Mouse (Mus musculus) layer of hippocampus, adult 11-12 months (tissue): ENCODE measurements around the gene Olr1.

Source experiments
- DNase-seq: peaks from one replicate; pipeline ENCODE4 v3.0.0; 2022; ENCODE audit warnings: low spot score

Gene Olr1

DNA sequence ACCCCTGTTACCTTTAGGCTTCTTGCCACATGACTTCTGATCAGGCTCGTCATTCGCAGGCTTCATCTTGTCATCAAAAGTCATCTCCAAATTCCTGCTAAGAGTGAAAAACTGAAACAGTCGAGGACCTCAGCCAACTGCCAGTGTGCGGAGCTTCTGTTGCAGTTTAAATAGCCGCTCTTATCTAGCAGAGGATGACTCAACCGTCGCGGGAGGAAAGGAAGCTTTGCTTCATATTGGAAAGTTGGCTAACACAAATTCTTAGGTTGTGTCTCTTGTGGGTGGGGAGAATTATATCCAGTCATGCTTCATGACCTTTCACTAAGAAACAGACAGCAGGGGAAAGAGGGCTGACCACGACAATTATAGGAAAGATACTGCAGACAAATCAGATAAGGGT, at the start of gene Olr1:
Gene Olr1 (minus strand): TSS at position 142 of the 400 bp plus-strand sequence.
- no peak for DNase-seq

- no peak for DNase-seq
Measured at GRCm38 (mm10) chr6:129548009-129548408, 41.0 kb upstream of the Olr1 start.

- no peak for DNase-seq
Measured at GRCm38 (mm10) chr6:129547277-129547676, 40.3 kb upstream of the Olr1 start.

- peak; percentile 81 for DNase-seq
Measured at GRCm38 (mm10) chr6:129543709-129544606, 37.0 kb upstream of the Olr1 start.

DNA sequence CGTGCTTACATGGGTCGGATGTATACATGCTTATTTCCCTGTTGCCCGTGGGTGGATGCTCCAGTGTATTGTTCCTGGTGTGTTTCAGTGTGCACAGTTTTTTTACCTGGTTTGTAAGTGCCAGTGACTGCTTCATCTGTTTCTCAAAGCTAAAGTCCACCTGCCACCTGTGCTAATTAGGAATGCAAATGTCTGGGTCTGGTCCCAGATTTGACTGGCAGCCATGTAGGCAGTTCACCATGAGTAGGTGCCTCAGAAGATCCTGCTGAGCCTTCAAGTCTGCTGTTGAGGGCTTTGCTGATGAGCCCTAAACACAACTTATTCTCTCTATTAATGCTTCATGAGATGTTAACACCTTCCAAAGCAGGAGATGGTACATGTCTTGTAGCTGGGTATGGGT, 35.6 kb upstream of the Olr1 start:
- no peak for DNase-seq

- DNase-seq = peak; percentile 32
Measured at GRCm38 (mm10) chr6:129541931-129542330, 35.0 kb upstream of the Olr1 start.

DNA sequence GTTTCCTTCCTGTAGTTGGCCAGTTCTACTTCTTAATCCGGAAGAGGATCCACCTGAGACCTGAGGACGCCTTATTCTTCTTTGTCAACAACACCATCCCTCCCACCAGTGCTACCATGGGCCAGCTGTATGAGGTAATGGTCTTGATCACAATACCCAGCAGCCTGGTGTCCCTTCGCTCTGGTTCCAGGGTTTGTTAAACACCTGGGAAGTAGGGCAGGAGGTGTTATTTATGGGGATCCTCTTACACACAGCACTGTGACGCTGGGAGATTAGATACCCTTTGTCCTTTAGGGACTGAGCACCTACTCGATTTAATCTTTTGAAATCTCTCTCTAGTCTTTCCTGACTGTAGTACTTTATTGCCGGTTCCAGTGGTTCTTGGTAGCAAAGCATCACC, 31.6 kb upstream of the Olr1 start:
- DNase-seq = no peak

GRCm38 (mm10) chr6:129535723-129536122, 28.8 kb upstream of the Olr1 start:
- no peak for DNase-seq

DNA sequence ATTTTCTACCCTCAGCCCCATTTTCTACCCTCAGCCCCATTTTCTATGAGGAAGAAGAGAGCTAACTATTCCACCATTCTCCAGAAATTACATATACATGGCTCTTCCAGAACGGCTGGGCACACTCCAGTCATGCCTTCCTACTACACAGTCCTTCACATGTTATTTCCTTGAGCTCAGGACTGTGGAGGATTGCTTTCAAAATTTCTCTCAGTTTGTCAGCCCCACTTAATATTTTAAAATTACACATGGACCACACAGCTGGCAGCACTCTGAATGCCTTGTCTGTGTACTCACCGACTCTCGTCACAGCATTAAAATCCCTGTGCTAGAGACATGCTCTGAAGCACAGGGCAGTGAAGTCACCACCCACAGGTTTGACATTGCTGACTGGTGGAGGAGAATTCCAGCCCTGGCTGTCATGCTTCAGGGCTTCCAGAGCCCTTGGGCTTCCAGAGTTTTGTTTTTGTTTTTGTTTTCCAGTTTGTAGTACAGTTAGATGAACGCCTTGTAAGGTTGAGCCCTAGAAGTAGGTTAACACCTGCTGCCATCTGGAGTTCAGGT, 27.7 kb upstream of the Olr1 start:
- no peak for DNase-seq

DNA sequence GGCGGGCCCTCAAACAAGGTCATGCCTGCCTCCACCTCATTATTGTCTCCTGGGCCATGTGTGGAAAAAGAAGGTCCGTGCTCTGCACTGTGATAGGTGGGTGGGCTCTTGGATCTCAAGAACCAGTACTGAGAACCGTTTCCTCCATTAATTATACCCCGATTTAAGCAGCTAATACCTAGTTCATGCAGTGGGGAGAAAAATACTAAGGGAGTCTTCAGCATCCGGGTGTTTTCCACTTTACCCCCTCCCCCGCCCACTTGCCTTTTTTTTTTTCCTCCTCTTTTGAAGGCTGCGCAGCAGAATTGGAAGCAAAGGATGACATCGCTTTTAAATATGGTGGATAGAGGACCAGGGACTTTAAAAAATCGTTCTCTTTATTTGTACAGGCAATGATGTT, 27.1 kb upstream of the Olr1 start:
- no peak for DNase-seq

DNA sequence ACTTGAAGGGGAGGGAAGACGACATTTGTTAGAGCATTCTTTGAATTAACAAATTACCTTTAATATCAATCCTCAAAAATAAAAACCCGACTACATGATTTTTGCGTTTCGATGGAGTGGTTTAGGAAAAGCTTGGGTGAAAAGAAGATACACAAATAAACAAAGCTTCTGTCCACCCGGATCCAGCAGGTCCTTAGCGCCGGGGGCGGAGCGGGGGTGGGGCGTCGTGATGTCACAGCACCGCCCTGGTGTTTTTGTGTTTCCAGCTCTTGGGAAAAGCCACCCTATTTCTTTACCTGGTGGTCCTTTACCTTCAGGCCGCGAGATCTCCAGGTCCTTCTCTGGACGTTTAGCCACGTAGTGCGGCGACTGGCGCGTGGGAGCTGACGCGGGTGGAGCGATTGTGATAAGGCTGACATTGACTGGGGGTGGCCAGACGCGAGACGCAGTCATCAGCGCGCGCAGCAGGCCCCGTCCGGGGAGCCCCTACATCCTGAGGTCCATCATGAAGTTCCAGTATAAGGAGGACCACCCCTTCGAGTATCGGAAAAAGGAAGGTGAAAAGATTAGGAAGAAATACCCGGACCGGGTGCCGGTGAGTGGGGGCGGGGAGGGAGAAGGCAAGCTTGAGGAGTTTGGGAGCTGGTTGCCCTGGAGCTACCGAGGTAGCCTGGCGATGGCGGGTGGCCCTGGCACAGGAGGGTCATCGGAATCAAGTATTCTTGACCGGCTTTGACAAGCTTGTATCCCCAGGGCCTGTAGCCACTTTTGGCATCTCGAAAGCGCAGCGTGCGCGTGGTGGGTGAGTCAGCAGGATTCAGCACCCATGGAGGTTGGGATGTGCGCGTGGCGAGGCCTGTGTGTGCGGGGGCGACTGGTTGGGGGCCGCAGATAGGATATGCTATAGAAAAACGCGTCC, 26.2 kb upstream of the Olr1 start, which contains the start of gene Gabarapl1:
Gene Gabarapl1 (plus strand): TSS at position 219 of the 919 bp plus-strand sequence.
- peak; percentile 88 for DNase-seq

- peak; percentile 69 for DNase-seq
Measured at GRCm38 (mm10) chr6:129532556-129532941, 25.6 kb upstream of the Olr1 start.

DNA sequence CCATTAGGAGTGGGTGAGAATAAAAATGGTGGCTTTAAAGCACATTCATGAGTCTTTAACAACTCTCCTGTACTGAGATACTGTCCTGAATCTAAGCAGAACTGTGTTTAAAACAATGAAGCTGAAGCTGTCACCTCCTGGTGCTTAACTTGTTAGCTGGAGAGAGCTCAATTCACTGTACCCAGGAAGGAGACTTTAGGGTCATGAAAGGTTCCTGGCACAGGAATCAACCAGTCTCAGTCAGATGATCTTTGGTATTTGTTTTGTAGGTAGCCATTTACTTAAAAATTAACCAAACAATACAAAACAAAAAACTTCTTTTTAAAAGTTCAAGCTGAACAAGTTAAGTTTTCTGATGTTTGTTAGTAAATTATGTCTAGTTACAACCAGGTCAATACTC, 23.3 kb upstream of the Olr1 start:
- DNase-seq = no peak

DNA sequence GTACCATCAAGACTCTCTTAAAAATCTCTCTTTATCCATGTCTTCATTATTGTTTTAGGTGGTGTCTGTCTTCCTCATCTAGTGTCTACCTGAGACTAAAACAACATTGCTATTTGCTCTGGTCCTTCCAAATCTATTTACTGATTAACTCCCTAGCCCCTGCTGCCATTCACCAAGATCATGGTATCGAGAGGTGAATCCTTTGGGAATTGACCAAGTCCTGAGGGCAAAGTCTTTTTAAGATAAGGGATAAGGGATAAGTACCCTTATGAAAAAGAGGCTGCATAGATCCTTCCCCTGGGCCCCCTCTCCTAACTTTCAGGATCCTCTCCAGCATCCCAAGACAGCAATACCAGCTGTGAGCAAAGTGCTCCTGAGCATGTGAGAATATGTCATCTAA, 22.6 kb upstream of the Olr1 start:
- no peak for DNase-seq

DNA sequence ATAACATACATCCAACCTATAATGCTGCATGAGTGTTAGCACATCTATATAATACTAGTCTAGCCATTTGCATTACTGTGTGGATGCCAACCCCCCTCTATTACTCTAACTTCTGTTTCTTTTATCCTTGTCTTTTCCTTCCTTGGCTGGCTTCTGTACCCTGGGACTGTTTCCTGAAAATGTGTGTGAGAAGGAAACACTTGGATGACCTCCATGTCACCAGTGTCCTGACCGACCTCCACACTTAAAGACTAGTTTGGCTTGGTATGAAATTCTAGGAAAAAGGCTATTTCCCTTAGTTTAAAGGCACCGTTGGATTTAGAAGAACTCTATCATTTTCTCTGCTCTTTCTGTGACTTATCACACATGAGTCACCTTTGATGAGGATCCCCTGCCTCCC, 20.5 kb upstream of the Olr1 start:
- DNase-seq = no peak

DNA sequence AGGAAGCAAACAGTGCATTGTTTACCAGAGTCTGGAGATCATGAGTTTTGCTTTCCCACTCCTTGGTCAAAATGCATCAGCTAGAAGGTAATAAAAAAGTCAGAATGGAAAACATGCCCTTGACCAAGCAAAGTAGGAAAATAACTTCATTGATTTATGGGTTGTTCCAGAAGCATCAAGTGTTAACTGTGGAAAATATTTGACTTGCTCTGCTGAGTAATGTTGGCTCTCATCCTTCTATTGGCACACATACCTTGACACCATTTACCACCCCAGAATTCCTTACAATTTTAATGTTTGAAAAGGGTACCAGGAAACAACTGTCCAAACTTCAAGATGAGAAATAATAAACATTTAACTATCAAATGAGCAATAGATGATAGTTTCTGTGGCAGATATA, 19.1 kb upstream of the Olr1 start:
- no peak for DNase-seq

DNA sequence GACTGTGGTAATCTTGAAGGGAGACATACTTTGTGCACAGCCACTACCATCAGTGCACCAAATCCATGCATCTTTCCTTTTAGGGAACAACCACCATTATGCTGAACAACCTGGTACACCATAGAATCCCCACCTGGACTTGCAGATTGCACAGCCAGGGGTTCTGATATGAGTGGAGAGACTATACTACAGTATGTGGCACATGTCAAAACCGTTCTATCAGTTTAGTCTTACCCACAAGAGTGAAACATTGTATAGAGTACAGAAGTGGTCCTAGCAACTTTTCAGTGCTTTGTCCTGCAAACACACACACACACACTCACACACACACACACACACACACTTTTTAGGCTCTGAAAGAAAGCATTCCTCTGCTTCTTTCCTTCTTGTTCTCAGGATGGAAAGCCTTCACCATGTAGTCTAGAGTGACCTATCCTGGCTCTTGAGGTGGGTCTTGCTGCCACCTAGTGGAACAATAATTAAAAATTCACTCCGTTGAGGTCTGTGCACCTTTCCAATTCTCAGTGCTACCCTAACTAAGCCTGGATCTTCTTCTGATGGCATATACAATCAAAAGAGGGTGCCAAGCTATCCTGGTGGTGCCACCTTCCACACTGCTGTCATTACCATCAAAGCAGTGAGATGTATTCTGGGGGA, 10.9 kb upstream of the Olr1 start:
- peak; percentile 63 for DNase-seq

DNA sequence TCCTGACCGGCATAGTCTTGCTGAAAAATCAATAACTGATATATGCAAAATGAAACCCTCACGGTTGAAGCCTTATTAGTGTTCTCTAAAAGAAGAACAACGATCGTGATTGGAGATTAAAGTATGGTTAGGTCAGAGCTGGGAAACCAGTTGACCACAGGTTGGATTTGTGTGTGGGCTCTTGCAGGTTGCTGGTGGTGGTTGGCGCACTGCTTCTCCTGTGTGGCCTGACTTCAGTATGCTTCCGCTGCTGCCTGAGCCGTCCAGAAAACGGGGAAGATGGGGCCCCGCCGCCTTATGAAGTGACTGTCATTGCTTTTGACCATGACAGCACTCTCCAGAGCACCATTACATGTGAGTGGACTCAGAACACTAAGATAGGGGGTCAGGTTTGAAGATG, 9.4 kb upstream of the Olr1 start:
- no peak for DNase-seq

- no peak for DNase-seq
Measured at GRCm38 (mm10) chr6:129515068-129515467, 8.1 kb upstream of the Olr1 start.

DNA sequence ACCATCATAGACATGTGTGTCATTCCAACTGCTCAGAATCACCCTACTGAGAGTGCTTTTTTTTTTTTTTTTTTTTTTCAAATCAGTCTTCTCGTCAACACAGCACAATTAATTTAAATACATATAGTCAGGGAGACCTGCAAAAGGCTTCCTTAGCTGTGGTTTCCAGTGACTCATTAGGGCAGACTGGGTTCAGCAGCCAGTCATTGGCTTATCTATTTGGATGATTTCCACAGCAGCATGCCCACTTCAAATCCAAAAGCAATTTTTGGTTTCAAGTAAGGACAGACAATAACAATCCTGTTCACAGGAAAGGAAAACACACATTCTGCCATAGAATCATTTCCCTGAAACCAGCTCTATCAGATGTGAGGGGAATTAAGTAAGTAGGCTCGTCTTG, 7.4 kb upstream of the Olr1 start:
- DNase-seq = no peak

DNA sequence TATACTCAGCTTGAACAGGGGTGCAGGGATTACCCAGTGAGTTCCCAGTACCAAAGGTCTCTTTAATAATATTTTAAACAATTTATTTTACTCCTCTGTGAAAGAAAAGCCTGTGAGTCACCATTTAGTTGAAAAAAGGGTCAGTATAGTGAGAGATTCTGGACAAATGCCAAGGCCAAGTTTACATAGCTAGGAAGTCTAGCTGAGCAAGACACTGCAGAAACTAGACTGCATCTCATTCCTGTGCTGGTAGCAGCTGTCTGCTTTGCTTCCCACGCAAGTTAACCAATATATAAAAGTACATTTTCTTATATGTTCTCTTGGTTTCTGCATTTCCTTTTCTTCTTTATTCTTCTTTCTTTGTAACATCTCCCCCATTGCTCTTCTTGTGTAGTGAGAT, 6.4 kb upstream of the Olr1 start:
- no peak for DNase-seq

DNA sequence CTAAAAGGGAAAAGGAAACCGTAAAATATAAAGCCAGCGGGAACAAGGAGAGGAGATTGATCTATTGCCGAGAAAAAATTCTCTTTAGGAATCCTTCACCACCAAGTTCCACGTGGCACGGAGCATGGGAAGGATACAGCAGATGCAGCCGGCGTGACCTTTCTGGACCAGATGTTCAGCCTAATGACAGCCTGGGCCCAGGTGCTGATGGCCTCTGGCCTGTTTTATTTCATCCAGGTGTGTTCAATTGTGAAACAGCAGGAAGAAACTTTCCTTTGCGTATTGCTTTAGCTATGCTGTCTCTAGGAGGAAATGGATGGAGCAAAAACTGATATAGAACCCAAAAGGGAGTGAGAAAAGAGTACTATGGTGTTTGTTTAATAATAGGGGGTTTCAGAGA, 5.9 kb upstream of the Olr1 start:
- no peak for DNase-seq
